Mouse (Mus musculus): ENCODE data around the gene Smyd3.

Smyd3 gene

DNA sequence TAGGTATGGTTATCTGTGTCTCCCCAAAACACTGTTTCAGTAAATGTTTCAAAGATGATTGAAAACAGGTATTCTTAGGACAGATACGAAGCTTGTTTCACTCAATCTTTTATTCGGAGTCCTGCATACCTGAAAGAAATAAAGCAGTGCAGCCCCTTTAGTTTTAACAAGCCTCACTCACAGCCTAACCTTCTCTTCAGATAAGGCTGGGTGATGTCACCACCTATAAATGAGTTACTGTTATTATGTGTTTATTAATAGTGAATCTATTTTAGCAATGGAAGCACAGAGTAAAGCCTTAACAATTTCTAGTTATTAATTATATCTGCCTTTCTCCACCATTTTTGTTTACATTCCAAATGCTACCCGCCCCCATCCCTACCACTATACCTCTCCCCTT, 228.1 kb downstream of the Smyd3 start:
- DNase-seq (ENCODE audit: low spot score), result no peak

DNA sequence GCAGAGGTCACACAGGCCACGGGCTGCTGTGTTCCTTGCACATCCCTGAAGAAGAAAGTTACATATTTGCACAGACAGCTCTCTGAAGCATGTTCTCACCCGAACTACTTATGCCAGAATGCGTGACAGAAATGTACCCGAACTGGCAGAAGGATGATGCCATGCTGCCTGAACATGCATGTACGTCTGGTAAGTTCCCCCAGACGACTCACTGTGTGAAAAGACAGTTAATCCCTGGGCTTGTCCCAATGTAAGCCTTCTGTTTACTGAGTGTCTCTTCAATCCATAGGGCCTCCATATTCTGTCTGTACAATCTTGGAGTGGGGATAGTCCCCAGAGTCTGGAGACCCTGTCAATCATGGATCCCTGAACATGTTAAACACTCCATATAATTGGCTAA, 231.1 kb downstream of the Smyd3 start:
- DNase-seq (ENCODE audit: low spot score), result no peak

DNA sequence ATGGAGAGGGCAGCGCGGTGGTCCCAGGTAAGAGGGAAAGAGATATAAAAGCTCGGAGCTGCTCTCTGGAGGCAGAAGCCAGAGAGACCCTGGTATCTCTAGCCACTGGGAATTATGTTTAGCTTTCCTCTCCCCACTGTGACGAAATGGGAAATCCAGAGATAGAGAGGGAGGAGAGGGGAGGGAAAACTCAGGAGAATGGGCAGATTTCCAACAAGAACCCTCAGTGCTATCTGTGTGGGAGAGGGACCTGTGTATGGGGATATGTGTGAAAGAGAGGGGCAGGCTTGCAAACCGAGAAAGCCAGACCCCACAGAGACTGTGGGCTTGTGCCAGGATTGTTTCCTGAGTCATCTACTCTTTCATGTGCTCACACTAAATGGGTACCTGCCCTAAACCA, 235.0 kb downstream of the Smyd3 start:
- DNase-seq (ENCODE audit: low spot score), result no peak

DNA sequence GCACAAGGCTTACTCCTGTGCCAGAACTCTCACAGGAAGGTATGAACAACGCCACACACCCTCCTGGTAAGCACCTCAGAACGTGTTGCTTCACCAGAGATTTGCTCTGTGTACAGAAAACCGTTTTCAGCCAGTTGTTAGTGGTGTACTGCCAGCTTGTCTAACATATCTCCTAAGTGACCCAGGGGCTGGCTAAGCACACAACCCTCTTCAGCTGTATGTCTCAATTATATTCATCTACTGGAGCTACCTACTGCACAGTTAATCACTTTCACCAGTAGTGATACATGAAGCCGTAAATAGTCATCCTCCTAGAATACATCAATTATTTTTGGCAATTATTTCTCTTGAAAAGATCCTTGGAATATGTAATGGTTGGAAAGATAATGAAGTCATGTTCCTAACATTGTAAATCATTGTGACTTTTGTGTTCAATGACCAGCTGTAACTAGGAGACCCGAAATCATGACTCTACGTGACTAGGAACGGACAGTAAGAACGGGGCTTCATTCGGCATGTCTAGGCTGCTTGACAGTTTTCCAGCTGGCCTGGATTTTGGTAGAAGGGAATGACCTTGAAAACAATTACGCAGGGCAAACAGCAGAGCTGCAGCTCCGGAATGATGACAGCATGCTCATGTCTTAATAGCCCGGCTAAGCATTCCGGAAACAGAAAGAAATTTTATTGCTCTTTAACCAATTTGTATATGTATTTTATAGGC, 236.3 kb downstream of the Smyd3 start:
- peak; percentile 11 for DNase-seq (ENCODE audit: low spot score)

DNA sequence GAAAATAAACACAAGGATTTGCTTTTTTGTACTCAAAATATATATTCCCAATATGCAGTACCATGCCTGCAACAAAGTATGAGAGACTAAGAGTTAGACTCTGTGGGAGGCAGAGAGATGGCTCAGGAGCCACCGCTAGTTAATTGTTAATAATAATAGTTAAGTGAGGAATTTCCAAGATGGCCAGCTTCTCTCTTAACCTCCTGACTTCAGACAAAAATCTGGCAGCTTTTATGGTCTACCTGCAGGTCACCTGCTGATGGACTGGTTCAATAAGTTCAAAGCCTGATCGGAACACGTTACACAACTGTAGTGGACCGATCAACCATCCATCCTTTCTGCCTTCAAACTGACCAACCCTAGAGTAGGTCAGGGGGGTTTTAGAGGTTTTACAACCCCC, 238.7 kb downstream of the Smyd3 start:
- DNase-seq (ENCODE audit: low spot score), result no peak

DNA sequence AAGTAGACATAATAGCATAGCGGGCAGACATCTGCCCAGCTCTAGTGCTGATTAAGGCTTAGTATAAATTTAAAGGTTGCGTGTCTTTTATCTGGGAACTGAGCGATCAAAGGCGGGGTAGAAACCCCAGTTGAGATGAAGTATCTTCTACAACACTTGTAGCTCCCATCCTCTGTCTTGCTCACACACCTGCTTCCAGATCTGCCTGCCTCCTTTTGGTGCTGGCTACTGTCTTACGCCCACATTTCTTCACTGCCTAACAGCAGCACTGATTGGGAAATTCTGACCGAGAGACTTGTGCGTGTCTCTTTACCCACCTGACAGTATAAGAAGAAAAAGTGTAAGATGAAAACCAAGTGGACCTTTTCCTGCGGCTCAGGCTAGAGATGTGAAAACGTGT, 240.5 kb downstream of the Smyd3 start:
- no peak for DNase-seq (ENCODE audit: low spot score)

DNA sequence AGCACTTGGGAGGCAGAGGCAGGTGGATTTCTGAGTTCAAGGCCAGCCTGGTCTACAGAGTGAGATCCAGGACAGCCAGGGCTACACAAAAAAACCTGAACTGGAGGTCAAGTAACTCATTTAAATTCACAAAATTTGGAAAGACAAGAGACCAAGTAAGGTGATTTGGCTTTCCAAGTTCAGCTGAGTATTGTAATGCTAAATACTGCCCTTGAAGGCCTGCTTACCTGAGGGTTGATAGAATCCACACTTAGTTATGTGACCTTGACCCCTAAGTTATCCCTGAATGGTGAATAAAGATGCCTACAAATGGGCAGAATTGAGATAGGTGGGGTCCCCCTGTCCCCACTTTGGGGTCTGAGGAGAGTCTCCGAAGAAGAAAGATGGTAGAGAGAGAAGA, 241.0 kb downstream of the Smyd3 start:
- DNase-seq (ENCODE audit: low spot score), result no peak

DNA sequence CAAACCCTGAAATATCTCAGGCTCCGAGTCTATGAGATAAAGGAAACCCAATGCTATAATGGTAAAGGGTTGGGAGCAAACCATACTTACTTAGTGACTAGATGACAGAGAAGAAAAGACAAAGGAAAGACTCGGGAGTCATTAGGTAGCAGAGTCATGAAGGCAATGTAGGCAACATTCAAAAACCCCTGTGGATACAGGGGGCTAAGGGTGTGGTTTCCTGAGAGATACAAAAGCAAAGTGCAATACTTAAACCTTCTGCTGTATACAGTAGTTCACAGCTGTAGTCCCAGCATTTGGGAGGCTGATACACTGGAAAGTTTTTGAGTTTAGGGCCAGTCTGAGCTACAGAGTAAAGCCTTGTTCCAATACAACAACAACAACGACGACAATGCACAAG, 244.9 kb downstream of the Smyd3 start:
- no peak for DNase-seq (ENCODE audit: low spot score)

DNA sequence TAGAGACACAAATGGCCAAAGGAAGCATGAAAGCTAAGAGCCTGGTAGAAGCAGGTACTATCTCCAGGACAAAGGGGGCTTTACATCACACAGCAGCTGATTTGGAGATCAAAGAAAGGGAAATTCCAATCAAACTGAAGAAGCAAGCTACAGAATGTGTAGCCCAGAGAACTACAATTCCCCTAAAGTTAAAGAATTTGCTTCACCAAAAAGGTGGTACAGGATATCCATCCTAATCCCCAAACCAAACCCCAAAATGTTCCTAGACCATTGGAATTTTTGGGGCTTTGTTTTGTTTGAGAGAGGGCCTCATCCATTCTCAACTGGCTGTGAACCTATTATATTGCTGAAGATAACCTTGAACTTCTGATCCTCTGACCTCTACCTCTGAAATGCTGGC, 245.5 kb downstream of the Smyd3 start:
- DNase-seq (ENCODE audit: low spot score), result no peak

DNA sequence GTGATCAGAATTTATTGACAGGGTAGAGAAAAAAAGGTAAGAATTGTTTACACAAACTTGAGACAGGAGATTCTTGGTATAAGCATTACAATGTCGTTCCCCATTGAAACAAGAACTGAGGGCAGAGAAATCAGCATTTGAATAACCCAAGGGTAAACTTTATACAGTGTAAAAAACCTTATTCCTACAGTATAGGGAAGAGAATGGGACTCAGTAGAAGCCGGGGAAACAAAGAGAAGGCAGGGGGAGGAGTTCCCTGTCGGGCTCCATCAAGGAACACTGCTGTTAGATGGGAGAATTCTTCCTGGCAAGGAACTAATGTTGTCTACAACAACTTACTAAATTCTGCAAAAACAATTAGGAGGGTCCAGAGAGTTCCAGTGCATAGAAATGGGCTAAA, 250.9 kb downstream of the Smyd3 start:
- DNase-seq (ENCODE audit: low spot score), result no peak

DNA sequence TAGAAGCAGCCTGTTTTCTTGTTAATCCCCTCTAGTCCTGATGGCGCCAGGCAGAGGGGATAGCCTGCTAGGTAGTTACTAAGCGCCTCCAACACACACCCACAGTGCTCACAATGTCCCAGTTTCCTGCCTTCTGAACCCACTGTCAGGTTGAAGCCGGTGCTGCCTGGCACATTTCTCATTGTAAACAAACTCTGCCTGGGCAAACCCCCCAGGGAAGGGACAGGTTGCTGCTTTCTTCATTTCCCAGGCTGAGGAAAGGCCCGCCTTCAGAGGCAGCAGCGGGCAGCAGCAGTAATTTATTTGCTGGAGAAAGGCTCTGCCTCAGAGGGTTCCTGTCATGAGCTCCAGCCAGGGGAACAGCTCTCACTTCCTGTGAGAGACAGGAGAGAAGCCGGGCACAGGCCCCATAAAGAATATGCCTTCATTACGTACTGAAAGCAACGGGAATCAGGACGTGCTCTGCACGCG, 256.3 kb downstream of the Smyd3 start:
- no peak for DNase-seq (ENCODE audit: low spot score)

DNA sequence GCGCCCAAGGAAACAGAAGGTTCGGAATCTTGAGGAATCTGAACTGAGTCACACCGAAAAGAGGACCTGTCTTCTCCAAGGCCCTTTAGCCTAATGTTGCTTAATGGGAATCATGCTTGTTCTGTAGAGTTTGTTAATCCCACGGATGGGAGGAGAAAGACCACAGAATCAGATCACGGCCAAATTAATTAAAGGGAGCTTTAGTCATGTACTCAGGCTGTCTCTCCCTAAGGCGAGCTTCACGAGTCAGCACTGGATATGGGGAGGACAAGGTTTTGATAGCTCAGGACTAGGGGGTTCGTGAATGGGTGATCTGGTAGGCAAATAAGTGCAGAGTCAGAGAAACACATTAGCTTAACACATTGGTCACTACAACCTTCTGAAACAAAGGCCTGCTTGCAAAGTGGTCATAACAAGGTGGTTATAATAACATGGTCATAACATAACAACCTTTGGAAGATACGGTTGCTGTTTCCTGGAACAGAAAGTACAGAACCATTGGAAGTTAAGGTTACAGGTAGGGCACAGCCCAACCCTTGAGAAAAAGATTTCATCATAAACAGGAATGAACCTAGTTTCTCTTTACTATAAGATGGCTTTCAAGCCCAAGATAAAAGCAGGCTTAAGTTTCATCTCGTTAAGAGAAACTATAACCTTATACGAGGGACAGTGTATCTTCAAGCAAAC, 261.9 kb downstream of the Smyd3 start:
- no peak for DNase-seq (ENCODE audit: low spot score)

DNA sequence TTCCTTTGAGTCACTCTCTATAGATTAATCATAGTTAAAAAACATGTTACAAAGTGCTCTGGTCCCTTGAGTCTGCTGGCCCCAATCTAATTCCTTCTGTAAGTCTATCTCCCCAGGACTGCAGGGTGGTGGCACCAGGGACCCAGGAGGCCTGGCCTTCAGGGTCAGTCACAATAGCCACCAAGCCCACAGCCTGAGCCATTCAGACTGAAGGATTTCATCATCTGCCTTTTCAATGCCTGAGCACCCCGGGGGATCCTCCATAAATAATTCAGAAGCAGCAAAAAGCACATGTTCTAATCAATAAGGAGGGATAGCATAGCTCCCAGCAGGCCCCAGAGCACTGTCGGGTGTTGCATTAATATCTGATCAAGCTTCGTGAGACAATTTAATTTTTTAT, 263.3 kb downstream of the Smyd3 start:
- DNase-seq (ENCODE audit: low spot score), result no peak

DNA sequence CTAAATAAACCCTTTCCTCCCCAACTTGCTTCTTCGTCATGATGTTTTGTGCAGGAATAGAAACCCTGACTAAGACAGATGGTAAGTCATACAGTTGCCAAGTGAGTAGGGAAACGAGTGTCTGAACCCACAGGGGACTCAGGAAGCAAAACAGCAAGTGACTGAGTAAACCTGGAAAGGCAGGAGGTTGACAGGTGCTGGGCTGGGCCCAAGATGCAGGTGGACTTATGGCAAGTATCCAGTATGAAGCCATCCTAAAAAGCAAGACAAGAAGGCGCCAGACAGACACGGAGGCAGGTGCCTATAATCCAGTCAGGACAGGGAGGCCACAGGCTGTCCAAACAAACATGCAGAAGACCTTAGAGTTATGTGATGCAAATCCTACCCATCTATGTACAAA, 265.2 kb downstream of the Smyd3 start:
- DNase-seq (ENCODE audit: low spot score), result no peak

DNA sequence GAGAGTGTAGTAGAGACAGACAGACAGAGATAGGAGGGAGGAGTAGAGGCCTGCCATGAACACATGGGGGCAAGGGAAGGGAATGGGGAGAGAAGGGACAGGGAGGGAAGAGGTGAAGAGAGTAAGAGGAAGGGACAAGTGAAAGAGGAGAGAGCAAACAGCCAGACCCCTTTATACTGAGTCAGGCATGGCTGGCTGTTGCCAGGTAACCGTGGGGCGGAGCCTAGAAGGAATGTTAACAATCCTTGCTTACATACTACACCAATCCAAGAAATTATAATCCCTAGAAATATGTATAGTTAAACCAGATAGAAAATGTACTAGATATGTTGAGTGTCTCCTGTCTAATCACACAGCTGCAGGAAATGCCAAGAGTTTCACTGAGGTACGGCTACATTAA, 267.5 kb downstream of the Smyd3 start:
- no peak for DNase-seq (ENCODE audit: low spot score)

DNA sequence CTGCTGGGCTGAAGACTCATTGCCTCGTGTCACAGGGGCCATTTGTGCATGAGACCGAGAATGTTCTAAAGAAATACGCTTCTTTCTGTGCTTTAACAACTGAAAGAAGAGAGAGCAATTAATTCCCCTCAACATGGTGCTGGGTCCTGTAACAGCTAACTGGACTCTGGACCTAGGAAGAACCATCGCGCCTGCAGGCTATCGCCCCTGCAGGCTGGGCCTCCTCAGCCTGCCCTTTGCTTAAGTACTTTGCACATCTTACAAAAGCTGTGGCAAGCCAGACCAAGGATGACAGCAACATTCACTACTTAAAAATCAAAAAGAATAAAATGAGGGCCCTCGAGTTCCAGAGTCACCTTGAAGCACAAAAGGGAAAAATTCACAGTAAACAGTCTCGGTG, 274.3 kb downstream of the Smyd3 start:
- no peak for DNase-seq (ENCODE audit: low spot score)

DNA sequence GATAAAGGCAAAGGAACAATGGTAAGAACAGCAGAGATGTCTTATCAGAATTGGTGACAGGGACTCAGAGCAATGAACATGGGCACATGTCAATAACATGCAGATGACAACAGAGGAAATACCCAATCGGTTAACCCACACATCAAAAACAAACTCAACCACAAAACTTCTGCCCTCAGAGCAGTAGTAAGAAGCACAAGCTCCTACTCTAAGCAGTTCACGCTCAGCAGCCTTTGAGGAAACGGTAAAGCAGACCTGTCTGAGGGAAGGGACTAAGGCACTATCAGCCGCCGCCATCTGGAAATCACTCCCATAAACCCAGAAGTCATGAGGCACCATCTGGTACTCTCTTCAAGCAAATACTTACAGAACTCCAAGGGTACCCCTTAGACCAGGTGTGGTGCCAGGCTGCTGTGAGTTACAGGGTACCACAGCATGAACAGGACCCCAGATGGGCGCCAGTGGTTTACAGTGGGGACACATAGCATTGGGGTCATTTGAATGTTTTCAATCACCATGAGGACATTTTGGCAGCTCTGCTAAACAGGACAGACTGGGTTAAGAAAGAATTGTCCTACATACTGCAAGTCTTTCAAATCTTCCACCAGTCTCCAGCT, 277.1 kb downstream of the Smyd3 start:
- no peak for DNase-seq (ENCODE audit: low spot score)

DNA sequence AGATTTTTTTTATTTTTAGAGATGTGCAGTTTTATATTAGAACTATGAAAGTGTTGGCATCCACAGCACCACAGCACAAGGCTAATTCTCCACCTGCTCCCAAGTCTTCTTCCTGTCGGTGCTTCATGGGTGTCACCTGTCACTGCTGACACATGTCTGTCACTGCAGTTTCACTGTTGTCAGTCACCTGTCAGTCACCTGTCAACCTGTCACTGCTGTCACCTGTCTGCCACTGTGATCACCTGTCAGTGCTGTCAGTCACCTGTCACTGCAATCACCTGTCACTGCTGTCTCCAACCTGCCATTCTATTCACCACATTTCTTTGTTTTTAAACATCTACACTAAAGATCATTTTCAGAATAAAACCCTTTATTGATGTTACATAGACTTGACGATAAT, 279.2 kb downstream of the Smyd3 start:
- DNase-seq (ENCODE audit: low spot score), result no peak

DNA sequence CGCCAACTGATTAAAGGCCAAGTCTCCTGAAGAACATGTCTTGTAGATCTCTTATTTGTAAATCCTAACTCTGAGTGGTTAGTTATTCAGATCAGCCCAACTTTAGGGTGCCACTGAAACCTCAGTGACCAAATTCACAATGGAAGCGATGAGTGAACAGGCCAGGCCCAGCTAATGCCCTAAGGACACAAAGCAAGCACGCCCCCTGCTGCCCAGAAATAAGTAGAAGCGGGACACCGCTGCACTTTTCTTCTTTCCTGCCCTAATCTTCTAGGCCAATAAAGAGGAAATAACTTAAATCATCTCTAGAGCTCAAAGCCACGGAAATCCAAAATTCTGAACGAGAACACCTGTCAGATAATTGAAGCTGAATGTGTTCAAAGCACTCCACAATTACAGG, 279.9 kb downstream of the Smyd3 start:
- DNase-seq (ENCODE audit: low spot score), result no peak

DNA sequence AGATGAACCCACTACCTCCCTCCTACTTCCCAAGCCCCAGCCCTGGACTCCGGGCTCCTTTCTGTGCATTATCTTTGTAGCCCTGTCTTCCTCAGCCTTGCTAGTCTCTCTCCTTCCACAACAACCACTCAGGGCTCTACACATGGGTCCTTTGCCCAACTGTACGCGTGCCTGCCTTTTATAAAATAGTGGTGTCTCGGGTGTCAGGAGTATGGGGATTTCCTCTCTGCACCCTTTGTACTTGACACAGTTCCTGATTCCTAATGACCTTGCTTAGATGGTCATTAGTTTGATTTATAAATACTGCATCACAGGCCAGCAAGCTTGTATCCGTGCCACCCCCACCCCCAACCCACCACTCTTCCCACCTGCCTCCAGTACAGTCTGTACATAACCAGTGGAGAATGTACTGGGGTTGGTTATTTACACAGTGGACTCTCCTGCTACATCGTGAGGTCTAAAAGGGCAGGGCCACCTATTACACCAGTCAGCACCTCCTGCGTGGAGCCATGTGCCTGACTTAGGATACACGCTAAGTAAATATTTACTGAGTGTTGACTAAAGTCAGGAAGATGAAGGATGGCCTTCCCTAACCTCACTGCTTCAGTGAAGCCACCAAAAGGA, 281.5 kb downstream of the Smyd3 start:
- no peak for DNase-seq (ENCODE audit: low spot score)

DNA sequence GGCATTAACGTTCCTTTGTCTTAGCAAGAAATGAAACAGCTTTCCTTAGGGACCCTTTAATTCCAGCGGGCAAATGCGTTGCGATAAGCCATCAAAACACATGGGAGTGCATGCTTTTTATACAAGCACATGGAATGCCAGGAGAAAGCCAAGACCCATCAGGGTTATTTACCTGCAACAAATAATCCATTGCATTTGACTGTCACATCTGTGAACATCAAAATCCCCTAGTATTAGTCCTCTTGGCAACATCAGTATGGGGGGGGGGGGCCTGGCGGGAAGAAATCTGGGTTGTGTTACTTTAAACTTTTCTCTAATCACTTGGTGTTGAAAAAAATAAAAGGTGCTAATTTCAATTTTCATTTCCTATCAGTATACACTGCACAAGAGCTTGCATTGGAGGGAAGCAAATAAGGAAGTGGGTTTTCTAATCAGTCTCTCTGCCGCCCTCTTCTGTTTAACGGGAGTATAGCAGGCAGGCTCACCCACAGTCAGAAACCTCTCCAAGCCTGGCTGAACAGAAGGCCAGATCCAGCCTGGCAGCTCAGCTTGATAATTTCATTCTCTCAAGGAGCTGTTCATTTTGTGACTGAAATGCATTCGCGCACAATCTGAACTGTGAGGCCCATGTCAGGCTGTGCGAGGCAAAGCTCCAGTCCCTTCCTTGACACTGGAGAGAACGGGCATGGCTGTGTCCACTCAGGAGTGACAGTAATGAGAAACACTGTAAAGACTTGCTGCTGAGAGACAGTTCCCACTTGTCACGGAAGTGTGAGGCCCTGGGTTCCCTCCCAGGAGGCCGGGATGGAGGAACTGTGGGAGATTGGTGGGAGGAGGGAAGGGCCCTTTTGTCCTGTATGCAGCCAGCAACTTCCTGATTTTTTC, 285.8 kb downstream of the Smyd3 start:
- DNase-seq (ENCODE audit: low spot score), result peak; percentile 35

DNA sequence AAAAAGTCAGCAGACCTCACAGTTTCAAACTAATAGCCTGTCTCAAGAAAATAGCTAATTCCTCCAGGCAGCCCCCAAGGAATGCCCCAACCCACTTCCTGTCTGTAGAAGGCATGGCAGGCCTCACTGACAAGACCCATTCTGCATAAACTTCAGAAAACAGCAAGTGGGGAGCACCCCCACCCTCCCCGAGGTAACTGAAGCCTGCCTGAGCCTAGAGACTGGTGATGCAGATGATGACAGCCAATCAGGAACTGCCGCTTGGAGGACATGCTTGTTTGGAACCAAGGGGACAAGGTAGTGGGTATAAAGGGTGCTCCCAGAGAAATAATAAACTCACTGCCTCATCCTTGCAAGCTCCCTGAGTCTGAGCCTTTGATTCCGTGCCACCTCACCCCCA, 288.3 kb downstream of the Smyd3 start:
- DNase-seq (ENCODE audit: low spot score), result no peak

All from ovary, adult 18-20 months (tissue).